Mouse (Mus musculus) brain, adult 2 months (tissue): ENCODE measurements around the gene Pgap1.
A peak's percentile ranks its signal among the peaks of the same experiment; 100 is the strongest.

Experiments
- DNase-seq: peaks from one replicate; pipeline ENCODE4 v3.0.0; 2011; ENCODE audit warnings: low read depth, low spot score

Gene Pgap1

DNA sequence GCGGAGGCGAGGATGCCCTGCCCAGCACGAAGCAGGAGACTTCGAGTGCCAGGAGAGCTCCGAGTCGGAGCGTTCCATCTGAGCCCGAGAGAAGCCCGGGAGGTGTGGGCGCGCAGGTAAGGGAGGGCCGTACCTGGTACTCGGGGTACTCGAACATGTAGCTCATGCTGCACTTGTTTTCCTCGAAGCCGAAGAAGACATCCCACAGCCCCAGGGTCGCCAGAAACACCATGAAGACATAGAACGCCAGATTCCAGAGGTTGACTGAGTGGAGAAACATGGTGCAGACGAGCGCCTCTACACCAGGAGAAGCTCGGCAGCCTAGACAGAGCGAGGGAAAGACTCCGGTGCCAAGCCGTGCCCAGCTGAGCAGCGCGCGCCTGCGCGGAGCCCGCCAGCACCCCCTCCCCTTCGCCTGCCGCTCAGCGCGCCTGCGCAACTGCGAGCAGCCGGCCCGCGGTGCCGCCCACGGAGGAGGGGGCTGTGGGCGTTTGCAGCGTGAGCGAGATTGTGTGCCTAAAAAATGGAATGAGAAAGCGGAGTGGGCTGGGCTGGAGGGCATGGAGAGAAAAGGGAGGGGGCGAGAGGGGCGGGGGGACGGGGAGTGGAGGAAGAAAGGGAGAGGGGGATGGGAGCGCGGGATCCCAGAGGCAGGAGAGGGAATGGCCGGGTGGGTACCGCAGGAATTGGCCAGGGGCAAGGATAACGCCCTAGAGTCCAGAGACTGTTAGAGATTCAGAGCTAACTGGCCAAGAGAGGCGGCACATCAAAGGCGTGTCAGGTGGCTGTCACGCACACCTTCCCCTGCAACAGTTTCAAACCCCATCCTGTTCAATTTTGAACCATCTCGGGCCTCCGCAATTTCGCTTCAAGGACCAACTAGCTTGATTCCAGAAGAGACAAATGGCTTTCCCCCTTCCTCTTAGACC is at the start of gene Pgap1:
TSS of gene Pgap1 (minus strand) at position 384 of the 929 bp plus-strand sequence.
- DNase-seq: peak; percentile 97

DNA sequence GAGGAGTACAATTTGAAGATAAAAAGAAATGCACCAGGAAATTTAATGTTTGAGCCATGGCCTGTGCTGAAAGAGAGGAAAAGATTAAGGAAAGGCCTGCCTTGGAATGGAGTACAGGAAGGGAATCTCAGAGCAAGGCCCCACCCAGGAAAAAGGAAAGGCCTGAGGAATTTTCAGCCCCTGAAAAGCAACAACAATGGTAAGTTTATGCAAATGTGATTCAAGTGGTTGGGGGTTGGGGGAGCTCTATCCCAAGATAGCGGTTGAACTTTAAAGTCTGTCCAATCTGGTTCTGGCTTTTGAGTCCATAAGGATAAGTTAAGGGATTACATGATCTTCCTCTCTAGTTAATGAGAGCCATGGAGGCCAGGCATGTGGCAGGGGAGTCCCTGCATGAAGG is 49.5 kb upstream of the Pgap1 start:
- no peak for DNase-seq

- no peak for DNase-seq
These were observed 44.2 kb upstream of the Pgap1 start for GRCm38 (mm10) chr1:54601692-54602091.

DNA sequence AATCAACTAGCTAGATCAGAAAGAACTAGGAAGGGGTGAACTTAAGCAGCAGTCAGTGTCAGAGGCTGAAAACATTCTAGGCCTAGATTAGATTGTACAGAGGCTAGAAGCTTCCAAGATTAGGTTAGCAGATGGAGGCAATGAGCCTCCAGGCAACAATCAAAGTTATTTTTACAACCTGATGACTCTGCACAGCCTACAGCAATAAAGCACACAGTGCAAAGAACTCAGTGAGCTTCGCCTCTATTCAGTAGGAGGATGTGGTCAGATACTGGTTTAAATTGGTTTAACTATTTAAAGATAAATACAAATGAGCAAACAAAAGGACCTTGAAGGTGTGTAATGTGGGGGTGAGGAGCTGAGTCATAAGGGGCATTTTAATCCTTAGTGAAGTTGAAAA is 42.8 kb upstream of the Pgap1 start:
- peak; percentile 57 for DNase-seq

DNA sequence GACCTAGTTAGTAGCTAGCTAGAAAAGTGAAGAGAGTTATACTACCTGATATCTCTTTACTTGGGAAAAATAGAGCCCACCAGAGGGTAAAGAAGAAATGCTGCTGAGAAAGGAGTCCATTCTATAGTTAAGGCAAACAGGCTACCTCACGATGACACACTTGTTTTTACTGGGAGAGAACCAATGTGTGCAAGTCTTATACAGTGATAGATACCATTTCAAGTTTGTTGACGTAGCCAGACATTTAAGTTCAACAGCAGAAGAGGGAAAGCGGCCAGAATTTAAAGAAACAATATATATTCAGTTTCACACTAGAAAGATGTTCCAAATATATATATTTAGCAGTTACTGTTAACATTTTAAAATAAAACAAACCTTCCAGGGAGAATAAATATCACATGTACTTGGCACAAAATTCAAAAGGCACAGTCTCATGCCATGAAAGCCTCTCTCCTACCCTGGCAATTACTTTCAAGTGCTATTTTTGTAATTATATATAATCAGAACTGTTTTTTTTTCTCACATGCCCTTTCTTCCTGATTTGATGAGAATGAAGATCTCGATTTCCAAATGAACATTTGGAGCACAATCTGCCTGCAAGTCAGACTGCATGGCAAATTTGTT is 40.2 kb upstream of the Pgap1 start:
- DNase-seq: peak; percentile 33

- DNase-seq: peak; percentile 73
These were observed 38.7 kb upstream of the Pgap1 start for GRCm38 (mm10) chr1:54596151-54596550.

DNA sequence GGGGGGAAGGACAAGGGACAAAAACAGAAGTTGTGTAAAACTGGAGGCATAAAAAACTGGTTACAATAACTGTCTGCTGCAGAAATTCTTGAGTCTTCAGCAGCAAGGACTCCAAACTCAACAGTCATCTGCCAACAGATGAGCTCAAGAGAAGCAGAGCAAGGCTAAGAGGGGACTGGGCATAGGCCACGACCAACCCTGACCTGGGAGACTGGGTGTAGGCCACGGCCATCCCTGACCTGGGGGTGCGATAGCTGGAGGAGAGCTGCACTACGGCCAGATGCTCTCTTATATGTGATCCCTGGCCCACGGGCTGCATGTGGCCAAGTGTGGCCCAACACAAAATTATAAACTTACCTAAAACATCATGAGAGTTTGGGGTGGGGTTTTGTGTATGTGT is 29.6 kb upstream of the Pgap1 start:
- no peak for DNase-seq

- DNase-seq: no peak
These were observed 28.6 kb upstream of the Pgap1 start for GRCm38 (mm10) chr1:54585971-54586555.

DNA sequence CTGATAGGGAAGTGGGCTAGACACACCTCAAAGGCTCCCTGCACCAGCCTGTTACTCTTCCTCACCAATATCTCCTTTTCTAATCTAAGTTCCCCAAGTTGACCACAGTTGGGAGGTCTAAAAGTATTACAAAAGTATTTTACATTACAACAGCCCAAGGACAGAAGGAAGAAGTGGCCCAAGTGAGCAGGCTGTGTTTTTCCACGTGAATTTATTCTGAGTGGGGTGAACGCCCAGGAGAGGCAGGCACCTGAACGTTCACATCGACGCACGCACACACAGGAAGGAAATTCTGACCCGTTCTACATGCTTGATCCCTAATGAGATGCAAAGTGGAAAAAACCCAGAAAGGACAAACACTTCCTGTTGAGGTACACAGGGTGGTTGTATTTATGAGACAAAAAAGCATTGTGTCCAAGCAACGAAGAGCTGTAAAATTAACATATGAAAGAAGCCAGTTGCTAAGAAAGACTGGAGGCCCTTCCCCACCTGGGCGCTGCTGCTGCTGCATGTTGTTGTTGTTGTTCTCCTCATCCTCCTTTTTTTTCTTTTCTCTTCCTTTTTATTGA is 27.9 kb upstream of the Pgap1 start:
- DNase-seq: no peak

GRCm38 (mm10) chr1:54584588-54585277 is 27.2 kb upstream of the Pgap1 start:
- peak; percentile 60 for DNase-seq

GRCm38 (mm10) chr1:54578358-54579184 is 21.1 kb upstream of the Pgap1 start:
- peak; percentile 69 for DNase-seq

GRCm38 (mm10) chr1:54569102-54569501 is 11.6 kb upstream of the Pgap1 start:
- DNase-seq: no peak

DNA sequence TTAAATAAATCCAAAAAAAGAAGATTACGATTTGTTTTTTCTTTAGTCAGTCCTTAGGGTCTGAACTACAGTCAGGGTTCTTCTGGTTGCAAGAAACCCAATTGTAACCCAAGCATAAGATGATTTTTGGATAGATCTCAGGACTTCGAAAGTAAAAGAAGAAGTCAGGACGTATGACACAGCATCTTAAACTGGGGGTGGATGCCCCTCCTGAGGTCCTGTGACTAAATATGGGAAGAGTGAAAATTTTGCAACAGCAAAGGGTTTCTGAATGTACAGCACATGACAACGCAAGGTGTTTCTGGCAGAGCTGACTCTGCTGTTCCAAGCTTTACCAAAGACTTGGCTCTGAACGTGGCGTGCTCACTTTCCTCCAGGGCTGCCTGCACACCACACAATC is 6.4 kb upstream of the Pgap1 start:
- DNase-seq: no peak

- peak; percentile 44 for DNase-seq
These were observed 780 bp downstream of the Pgap1 start for GRCm38 (mm10) chr1:54556586-54557221.

GRCm38 (mm10) chr1:54555364-54556140 is 1.9 kb downstream of the Pgap1 start:
- peak; percentile 41 for DNase-seq

GRCm38 (mm10) chr1:54552621-54553020 is 4.9 kb downstream of the Pgap1 start:
- DNase-seq: no peak

DNA sequence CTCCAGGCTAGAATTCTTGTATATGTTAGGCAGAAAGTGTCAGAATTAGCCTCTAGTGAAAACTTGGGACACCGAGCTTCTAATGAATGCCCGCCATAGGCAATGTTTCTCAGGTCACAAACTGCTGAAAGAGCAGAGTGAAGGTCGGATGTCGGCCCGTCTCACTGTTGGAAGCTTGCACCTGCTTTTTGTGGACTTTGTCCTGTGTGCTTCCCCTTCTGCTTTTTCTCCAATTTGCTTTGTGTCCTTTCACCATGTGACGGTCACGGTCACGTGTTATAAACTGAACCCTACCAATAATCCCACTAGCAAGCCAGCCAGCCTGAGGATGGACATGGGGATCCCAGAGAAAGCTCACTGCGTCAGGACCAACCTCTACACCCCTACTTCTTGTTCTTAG is 12.3 kb downstream of the Pgap1 start:
- no peak for DNase-seq

DNA sequence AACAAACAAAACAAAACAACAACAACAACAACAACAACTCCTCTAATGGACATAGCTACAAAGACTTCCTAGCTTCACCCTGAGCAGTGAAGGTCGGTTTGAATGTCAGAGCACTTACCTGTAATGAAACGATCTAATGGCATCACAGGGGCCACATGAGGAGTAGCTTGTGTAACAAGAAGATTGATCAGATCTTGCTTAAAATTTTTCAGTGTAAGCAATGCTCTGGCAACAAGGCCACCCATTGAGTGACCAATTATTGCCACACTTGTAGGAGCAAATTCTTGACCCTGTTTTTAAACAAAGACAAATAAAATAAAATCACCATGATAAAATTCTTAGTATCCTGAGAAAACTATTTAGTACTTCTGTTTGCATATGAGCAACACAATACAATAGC is 14.6 kb downstream of the Pgap1 start:
- no peak for DNase-seq

GRCm38 (mm10) chr1:54531170-54531569 is 26.3 kb downstream of the Pgap1 start:
- DNase-seq: no peak
